Mouse (Mus musculus) G1E (cell line): ENCODE results near the gene Rai1. TPM values are rescaled to one million over a fixed set of nuclear protein-coding genes. Genes with fewer than 3 reads are reported as not detected.

Source experiments
- ATAC-seq: 2 replicates; pipeline ENCODE4 v1.8.0; 2016; ENCODE audit warnings: mild to moderate bottlenecking; ENCODE audit not compliant: insufficient number of reproducible peaks, poor library complexity, low FRiP score, severe bottlenecking; ENCODE audit errors: extremely low read depth
- DNase-seq: peaks from one replicate; pipeline ENCODE4 v3.0.0; 2012; ENCODE audit warnings: low spot score
- H3K27me3 ChIP-seq: 2 replicates; pipeline ENCODE4 v1.6.1; 2012; ENCODE audit warnings: mild to moderate bottlenecking, low read length, inconsistent platforms; ENCODE audit not compliant: insufficient read depth
- H3K36me3 ChIP-seq: replicated peaks from 2 replicates; pipeline ENCODE3; 2012; ENCODE audit warnings: mild to moderate bottlenecking, inconsistent platforms
- H3K4me1 ChIP-seq: 2 replicates; pipeline ENCODE4 v1.6.1; 2012; ENCODE audit warnings: low read depth, low read length, inconsistent platforms, mixed read lengths; ENCODE audit not compliant: insufficient read depth
- H3K4me3 ChIP-seq: 2 replicates; pipeline ENCODE4 v1.5.1; 2012; ENCODE audit warnings: low read depth, mild to moderate bottlenecking, inconsistent platforms, low read length, moderate library complexity, mixed read lengths
- H3K9me3 ChIP-seq: replicated peaks from 2 replicates; pipeline ENCODE4 v1.6.1; 2012; ENCODE audit warnings: inconsistent platforms
- CTCF ChIP-seq: IDR thresholded peaks from 2 replicates; pipeline ENCODE4 v1.5.1; 2012; ENCODE audit warnings: low read depth, low read length, inconsistent platforms, mixed read lengths
- GATA1 ChIP-seq: IDR thresholded peaks from 2 replicates; pipeline ENCODE4 v1.6.1; 2012; ENCODE audit warnings: borderline replicate concordance, low read length, inconsistent platforms, mixed read lengths
- GATA2 ChIP-seq: IDR thresholded peaks from 2 replicates; pipeline ENCODE4 v1.6.1; 2012; ENCODE audit warnings: low read depth, low read length, inconsistent platforms, borderline replicate concordance
- POLR2AphosphoS5 ChIP-seq: IDR thresholded peaks from 2 replicates; pipeline ENCODE4 v1.6.1; 2012; ENCODE audit warnings: low read depth, low read length, inconsistent platforms; ENCODE audit not compliant: insufficient replicate concordance
- TAL1 ChIP-seq: conservative IDR thresholded peaks from 2 replicates; pipeline ENCODE4 v1.6.1; 2012; ENCODE audit warnings: low read depth, low read length, inconsistent platforms, mixed read lengths
- polyA plus RNA-seq: library from polyadenylated mRNA; stranded (reverse); fragments of >175 nt; gene quantifications from 2 replicates; pipeline ENCODE4 v1.2.3, GENCODE M21; 2012
- total RNA-seq, 2 experiments: library from RNA; stranded (forward) in 1 of 2; stranded (reverse) in 1 of 2; fragments of 200-1000 nt in 1 of 2; fragments of >200 nt in 1 of 2; fragmentation: Nextera tagmentation in 1 of 2; gene quantifications; 2 replicates each; pipeline ENCODE4 v1.2.3; 2014 to 2017

Gene Rai1
- total and polyA plus RNA-seq, 3 experiments: 10.3 to 107 (median 77.4) TPM

DNA sequence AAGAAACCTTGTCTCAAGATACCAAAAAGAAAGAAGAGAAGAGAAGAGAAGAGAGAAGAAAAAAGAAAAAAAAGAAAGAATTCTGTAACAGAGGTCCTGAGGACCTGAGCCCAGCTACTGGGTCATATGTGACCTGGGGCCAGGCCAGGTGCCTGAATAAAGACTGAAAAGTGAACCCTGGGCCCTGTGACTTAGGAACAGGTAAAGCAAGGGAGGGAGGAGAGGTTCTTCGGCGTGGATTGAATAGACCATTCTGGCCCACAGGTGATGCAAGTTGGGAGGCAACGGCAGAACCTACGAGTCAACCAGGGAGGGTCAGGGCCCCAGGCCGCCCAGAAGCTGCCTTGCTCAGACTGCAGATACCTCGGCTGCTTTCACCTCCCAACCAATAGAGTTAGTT is 116.6 kb downstream of the Rai1 start:
- H3K36me3 ChIP-seq: peaks cover 31% of the 10 kb centered on the region
- DNase-seq (peak; percentile 49), ATAC-seq (no peak)
- no peaks in the 10 kb centered on the region for H3K27me3 ChIP-seq
- H3K4me1 ChIP-seq: peaks cover 79% of the 10 kb centered on the region
- peaks cover 12% of the 10 kb centered on the region for H3K9me3 ChIP-seq
- peak overlapping the region; percentile 81 for H3K4me3 ChIP-seq
- no peak for TF ChIP-seq GATA1
- TF ChIP-seq GATA2: no peak
- no peak for TF ChIP-seq CTCF
- no peak for TF ChIP-seq TAL1
- TF ChIP-seq POLR2AphosphoS5: no peak

- Histone ChIP-seq H3K4me3 (peak overlapping the region; percentile 81), H3K4me1 (peaks cover 72% of the 10 kb centered on the region), H3K9me3 (peaks cover 12% of the 10 kb centered on the region), H3K36me3 (peaks cover 26% of the 10 kb centered on the region), H3K27me3 (no peaks in the 10 kb centered on the region)
- DNase-seq (no peak), ATAC-seq (no peak)
- no peak for TF ChIP-seq TAL1
- TF ChIP-seq GATA1: no peak
- no peak for TF ChIP-seq POLR2AphosphoS5
- TF ChIP-seq GATA2: no peak
- no peak for TF ChIP-seq CTCF
These were observed 117.3 kb downstream of the Rai1 start for GRCm38 (mm10) chr11:60222085-60222468.

DNA sequence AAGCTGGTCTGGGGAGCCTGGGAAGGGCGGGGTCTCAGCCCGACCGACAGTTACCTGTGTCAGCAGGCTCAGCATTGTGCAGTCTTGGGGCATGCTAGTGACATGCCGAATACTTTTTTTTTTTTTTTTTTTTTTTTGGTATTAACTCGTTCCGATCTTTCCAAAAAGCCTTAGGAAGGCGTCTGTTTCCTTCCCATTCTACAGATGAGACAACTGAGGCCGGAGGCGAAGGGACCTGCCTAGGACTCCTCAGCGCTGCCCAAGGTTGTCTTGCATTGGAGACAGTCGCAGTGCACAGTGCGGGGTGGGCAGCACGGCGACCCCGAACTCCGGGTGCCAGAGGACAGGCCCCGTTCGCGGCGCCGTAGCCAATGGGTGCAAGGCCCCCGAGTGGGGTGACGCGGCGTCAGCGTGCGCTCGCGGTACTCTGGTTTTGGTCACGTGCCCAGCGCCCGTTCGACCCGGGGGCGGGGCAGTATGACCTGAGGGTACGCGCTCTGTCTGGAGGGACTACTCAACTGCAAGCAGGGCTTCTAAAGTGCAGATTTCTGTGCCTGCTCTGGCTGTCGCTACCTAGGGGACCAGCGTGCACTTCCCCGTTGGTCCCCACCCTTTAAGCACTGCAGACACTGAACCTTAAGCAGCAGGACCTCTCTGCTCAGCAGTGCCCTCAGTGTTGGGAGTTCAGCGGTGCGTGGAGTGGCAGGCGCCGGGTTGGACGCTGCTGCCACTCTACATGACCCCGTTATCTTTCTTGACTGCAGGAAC is 117.8 kb downstream of the Rai1 start, which contains the start of gene Srebf1:
Gene Srebf1 (minus strand): TSS at position 113 of the 768 bp plus-strand sequence.
- Histone ChIP-seq H3K4me3 (peak within 1 kb of the TSS; percentile 81), H3K4me1 (peaks cover 67% of the 10 kb centered on the region), H3K9me3 (peaks cover 9% of the 10 kb centered on the region), H3K36me3 (peaks cover 22% of the 10 kb centered on the region), H3K27me3 (no peaks in the 10 kb centered on the region)
- peak; percentile 93 for DNase-seq
- no peak for TF ChIP-seq GATA2
- no peak for TF ChIP-seq CTCF
- no peak for TF ChIP-seq POLR2AphosphoS5
- TF ChIP-seq GATA1: no peak
- TF ChIP-seq TAL1: no peak
- ATAC-seq: peak; percentile 67

GRCm38 (mm10) chr11:60224676-60225075 is 119.9 kb downstream of the Rai1 start:
- Histone ChIP-seq H3K4me1 (peaks cover 48% of the 10 kb centered on the region), H3K36me3 (peaks cover 22% of the 10 kb centered on the region), H3K27me3 (no peaks in the 10 kb centered on the region; the same call in 1 of the 2 replicates), H3K4me3 (no peak overlapping the region), H3K9me3 (no peaks in the 10 kb centered on the region)
- DNase-seq (no peak), ATAC-seq (no peak)
- no peak for TF ChIP-seq POLR2AphosphoS5
- 0 out of 2 replicates have a peak, but pooled peaks have one; percentile 14 for TF ChIP-seq CTCF

GRCm38 (mm10) chr11:60225874-60226273 is 121.1 kb downstream of the Rai1 start:
- no peak for TF ChIP-seq GATA1
- TF ChIP-seq TAL1: no peak
- no peak for TF ChIP-seq GATA2
- no peak for TF ChIP-seq POLR2AphosphoS5
- TF ChIP-seq CTCF: no peak
- ATAC-seq (no peak), DNase-seq (no peak)
- no peaks in the 10 kb centered on the region; the same call in 1 of the 2 replicates for H3K27me3 ChIP-seq
- H3K9me3 ChIP-seq: no peaks in the 10 kb centered on the region
- no peak overlapping the region for H3K4me3 ChIP-seq
- H3K4me1 ChIP-seq: peaks cover 49% of the 10 kb centered on the region
- peaks cover 27% of the 10 kb centered on the region for H3K36me3 ChIP-seq

- no peak for DNase-seq
- Histone ChIP-seq H3K36me3 (peaks cover 33% of the 10 kb centered on the region), H3K4me1 (peaks cover 24% of the 10 kb centered on the region), H3K27me3 (no peaks in the 10 kb centered on the region; the same call in 1 of the 2 replicates), H3K9me3 (no peaks in the 10 kb centered on the region), H3K4me3 (no peak overlapping the region)
- TF ChIP-seq CTCF (no peak), POLR2AphosphoS5 (no peak), GATA2 (no peak), TAL1 (no peak), GATA1 (no peak)
- no peak for ATAC-seq
These were observed 123.7 kb downstream of the Rai1 start for GRCm38 (mm10) chr11:60228525-60228924.

DNA sequence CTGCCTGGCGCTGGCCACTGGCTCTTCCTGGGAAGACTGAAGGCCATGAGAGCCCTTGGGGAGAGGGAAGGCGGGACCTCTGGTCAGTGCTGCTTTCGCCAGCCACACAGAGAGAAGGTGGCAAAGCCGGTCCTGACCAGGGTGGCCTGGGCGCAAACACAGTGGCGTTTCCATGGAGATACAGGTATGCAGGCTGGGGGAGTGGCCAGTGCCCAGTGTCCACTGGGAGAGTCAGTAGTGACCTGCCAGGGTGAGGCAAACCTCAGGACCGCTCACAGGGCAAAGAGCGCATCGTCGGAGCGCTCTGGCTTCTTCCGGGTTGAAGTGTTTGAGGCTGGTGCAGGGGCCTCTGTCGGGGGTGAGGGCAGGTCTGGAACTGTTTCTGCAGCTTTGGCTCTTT is 125.0 kb downstream of the Rai1 start:
- H3K4me3 ChIP-seq: no peak overlapping the region
- H3K4me1 ChIP-seq: peaks cover 12% of the 10 kb centered on the region
- H3K27me3 ChIP-seq: no peaks in the 10 kb centered on the region; the same call in 1 of the 2 replicates
- TF ChIP-seq GATA2 (no peak), CTCF (no peak), POLR2AphosphoS5 (no peak), GATA1 (no peak), TAL1 (no peak)
- ATAC-seq (no peak), DNase-seq (no peak)
- H3K36me3 ChIP-seq: peaks cover 33% of the 10 kb centered on the region
- H3K9me3 ChIP-seq: no peaks in the 10 kb centered on the region
